Mouse (Mus musculus) neural tube, embryonic 14.5 days (tissue): ENCODE data around the gene Lipo3. TPM values are rescaled to one million over a fixed set of nuclear protein-coding genes. Genes with fewer than 3 reads are reported as not detected.
"Not testable (repeated sequence)": the region's sequence is repeated elsewhere in the genome, so short reads cannot be mapped to it uniquely, and the experiment has no call there.

Experiments used
- ATAC-seq: fragments of 200-750 bp; cut with Nextera tagmentation; 2 replicates; pipeline ENCODE4 v1.8.0; 2017; ENCODE audit warnings: low read depth, mild to moderate bottlenecking, moderate TSS enrichment, moderate library complexity
- H3K27ac ChIP-seq: fragments of 300-500 bp; sonication (generic); 2 replicates; pipeline ENCODE4 v1.5.1; 2014; ENCODE audit warnings: low read depth, mild to moderate bottlenecking, control low read depth, low read length, moderate library complexity, mixed read lengths
- H3K27me3 ChIP-seq: fragments of 300-500 bp; sonication (generic); 2 replicates; pipeline ENCODE4 v1.6.1; 2014; ENCODE audit warnings: low read length; ENCODE audit not compliant: control insufficient read depth, insufficient read depth
- H3K36me3 ChIP-seq: fragments of 300-500 bp; sonication (generic); 2 replicates; pipeline ENCODE4 v1.6.1; 2014; ENCODE audit warnings: low read length, mixed read lengths; ENCODE audit not compliant: control insufficient read depth, insufficient read depth
- H3K4me1 ChIP-seq: fragments of 300-500 bp; sonication (generic); 2 replicates; pipeline ENCODE4 v1.6.1; 2014; ENCODE audit warnings: low read length; ENCODE audit not compliant: control insufficient read depth, insufficient read depth
- H3K4me2 ChIP-seq: fragments of 300-500 bp; sonication (generic); 2 replicates; pipeline ENCODE4 v1.6.1; 2014; ENCODE audit warnings: mild to moderate bottlenecking, low read depth, low read length, control low read depth
- H3K4me3 ChIP-seq: fragments of 300-500 bp; sonication (generic); 2 replicates; pipeline ENCODE4 v1.5.1; 2014; ENCODE audit warnings: low read depth, low read length, control low read depth, mixed read lengths
- H3K9ac ChIP-seq: fragments of 300-500 bp; sonication (generic); replicated peaks from 2 replicates; pipeline ENCODE4 v1.6.1; 2014; ENCODE audit warnings: low read depth, mild to moderate bottlenecking, control low read depth, low read length, mixed read lengths
- H3K9me3 ChIP-seq: fragments of 300-500 bp; sonication (generic); 2 replicates; pipeline ENCODE4 v1.6.1; 2016; ENCODE audit warnings: low read length; ENCODE audit not compliant: control insufficient read depth
- WGBS: fragments of 180-500 bp; shearing (Covaris S2); extraction: QIAGEN DNeasy Blood & Tissue Kit; methylation state at CpG from one replicate; pipeline ENCODE4 v1.1.7; 2014; 5-methylcytosine and 5-hydroxymethylcytosine counted together
- polyA plus RNA-seq: library from polyadenylated mRNA; unstranded; fragments of >200 nt; fragmentation: Nextera tagmentation; extraction: Ambion mirVana; gene quantifications from 2 replicates; pipeline ENCODE4 v1.2.1, GENCODE M21; 2014

Gene Lipo3
- 14.9 and 15.0 TPM in 2 replicates for polyA plus RNA-seq

DNA sequence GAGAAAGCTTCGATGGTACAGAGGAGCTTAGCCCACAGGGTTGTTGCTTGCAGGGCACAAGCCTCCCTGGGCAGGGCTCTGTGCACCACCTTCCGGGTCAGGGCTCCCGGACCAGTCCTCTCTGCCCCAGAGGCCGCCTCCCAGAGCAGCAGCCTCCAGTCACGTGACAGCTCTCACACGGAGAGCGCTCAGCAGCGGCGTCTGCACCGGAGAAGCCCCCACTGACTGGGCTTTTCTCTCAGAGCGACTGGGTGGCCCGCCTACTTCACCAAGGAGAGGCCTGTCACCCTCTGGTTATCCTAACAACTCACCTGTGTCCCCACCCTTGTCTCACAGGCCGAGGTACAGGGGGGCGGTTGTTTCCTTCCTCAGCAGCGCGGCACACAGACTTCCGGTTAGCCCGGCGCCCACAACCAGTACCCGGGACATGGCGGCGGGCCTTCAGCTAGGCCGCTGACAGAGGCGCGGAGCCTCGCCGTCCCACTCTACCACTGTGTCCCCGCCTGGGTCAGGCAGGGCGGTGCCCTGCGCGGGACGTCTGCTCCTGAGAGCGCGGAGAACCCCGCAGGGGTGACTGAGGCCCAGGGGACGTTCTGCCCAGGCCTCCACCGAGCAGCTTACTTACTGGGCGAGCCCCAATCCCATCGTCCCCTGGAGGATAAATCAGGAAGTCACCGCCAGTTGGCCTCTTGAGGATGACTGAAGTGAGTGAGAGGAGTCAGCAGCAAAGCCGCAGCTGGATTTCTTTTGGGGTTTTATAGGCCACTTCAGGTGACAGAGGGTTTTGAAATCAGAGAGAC lies at the start of gene Lipo3:
Lipo3 (minus strand) TSS at position 665 of the 800 bp plus-strand sequence.
- 0 out of 2 replicates have a peak within 1 kb of the TSS, but pooled peaks have one; percentile 16 for H3K4me2 ChIP-seq
- not testable (repeated sequence) for H3K36me3 ChIP-seq, H3K27me3 ChIP-seq, H3K4me3 ChIP-seq, H3K4me1 ChIP-seq, H3K9me3 ChIP-seq, H3K9ac ChIP-seq, H3K27ac ChIP-seq
- 43% methylated on average over 12 of the region's 41 CpGs for WGBS
- peak; percentile 95 for ATAC-seq

DNA sequence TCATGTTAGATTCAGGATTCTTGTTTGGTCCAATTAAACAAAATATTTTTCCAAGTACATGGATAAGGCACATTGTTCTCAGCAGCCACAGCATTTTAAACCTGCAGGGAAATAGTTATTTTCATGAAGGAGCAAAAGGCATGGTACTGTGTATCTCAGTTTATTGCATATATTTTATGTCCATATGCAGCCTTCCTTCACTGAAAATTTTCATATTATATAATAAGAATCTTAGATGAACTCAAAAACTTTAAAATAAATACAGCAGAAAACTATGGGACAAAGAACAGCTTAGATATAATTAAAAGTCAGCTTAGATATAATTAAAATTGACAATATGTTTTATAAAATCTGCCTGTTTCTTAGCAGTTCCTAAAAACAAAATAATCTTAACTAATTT lies 25.6 kb upstream of the Lipo3 start, which contains the start of gene Lipo1:
Lipo1 (minus strand) TSS at position 101 of the 400 bp plus-strand sequence.
- H3K27ac ChIP-seq, H3K36me3 ChIP-seq, H3K4me1 ChIP-seq, H3K9ac ChIP-seq, ATAC-seq, H3K4me2 ChIP-seq, H3K4me3 ChIP-seq, H3K9me3 ChIP-seq, H3K27me3 ChIP-seq: not testable (repeated sequence)

DNA sequence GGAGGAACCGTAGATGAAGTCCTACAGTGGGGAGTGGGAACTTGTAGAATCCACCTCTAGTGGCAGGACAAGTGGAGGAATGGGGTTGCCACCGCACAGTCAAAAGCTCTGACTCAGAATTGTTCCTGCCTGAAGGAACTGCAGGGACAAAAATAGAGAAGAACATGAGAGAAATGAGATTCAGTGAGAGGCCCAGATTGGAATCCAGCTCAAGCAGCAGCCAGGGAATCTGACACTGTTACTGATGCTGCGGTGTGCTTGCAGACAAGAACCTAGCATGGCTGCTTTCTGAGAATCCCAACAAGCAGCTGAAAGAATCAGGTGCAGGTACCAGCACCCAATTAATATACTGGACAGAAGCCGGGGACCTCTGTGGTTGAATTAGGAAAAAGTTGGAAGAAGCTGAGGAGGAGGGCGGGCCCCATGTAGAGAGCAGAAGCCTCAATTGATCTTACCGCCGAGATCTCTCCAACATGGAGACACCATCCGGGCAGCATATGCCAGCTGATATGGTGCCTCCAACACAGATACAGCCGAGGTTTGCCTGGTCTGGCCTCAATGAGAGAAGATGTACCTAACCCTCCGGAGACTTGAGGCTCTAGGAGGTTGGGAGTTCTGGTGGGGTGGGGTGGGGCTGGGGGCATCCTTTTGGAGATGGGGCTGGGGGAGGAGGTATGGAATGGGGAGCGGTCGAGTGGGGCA lies 25.0 kb upstream of the Lipo3 start:
- no peaks in the 10 kb centered on the region for H3K36me3 ChIP-seq

DNA sequence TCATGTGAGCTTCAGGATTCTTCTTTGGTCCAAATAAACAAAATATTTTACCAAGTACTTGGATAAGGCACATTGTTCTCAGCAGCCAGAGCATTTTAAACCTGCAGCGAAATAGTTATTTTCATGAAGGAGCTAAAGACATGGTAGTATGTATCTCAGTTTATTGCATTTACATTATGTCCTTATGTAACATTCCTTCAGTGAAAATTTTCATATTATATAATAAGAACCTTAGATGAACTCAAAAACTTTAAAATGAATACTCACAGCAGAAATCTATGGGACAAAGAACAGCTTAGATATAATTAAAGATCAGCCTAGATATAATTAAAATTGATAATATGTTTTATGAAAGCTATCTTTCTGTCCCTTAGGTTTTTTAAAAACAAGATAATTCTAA lies 10.5 kb downstream of the Lipo3 start, which contains the start of gene Lipo2:
Lipo2 (minus strand) TSS at position 101 of the 400 bp plus-strand sequence.
- not testable (repeated sequence) for H3K9me3 ChIP-seq, H3K36me3 ChIP-seq, H3K4me2 ChIP-seq, H3K9ac ChIP-seq, H3K27me3 ChIP-seq, ATAC-seq, H3K4me3 ChIP-seq, H3K4me1 ChIP-seq, H3K27ac ChIP-seq
- WGBS = 96% methylated on average over 1 of the region's 1 CpGs

More for the DNA sequence above, 25.0 kb upstream of the Lipo3 start:
- 94% methylated on average over 12 of the region's 12 CpGs for WGBS
- no peaks in the 10 kb centered on the region for H3K9me3 ChIP-seq
- no peaks in the 10 kb centered on the region for H3K27me3 ChIP-seq
- no peak overlapping the region for H3K9ac ChIP-seq
- no peak for ATAC-seq
- H3K4me2 ChIP-seq = no peak overlapping the region
- no peak overlapping the region for H3K27ac ChIP-seq
- no peak overlapping the region for H3K4me3 ChIP-seq
- no peaks in the 10 kb centered on the region for H3K4me1 ChIP-seq

DNA sequence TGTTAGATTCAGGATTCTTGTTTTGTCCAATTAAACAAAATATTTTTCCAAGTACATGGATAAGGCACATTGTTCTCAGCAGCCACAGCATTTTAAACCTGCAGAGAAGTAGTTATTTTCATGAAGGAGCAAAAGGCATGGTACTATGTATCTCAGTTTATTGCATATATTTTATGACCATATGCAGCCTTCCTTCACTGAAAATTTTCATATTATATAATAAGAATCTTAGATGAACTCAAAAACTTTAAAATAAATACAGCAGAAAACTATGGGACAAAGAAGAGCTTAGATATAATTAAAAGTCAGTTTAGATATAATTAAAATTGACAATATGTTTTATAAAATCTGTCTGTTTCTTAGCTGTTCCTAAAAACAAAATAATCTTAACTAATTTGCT lies 136.6 kb downstream of the Lipo3 start, which contains the start of gene Gm8978:
Gm8978 (minus strand) TSS at position 101 of the 400 bp plus-strand sequence.
- not testable (repeated sequence) for H3K4me3 ChIP-seq, H3K4me1 ChIP-seq, H3K4me2 ChIP-seq, H3K36me3 ChIP-seq, H3K9ac ChIP-seq, H3K27me3 ChIP-seq, ATAC-seq, H3K9me3 ChIP-seq, H3K27ac ChIP-seq

DNA sequence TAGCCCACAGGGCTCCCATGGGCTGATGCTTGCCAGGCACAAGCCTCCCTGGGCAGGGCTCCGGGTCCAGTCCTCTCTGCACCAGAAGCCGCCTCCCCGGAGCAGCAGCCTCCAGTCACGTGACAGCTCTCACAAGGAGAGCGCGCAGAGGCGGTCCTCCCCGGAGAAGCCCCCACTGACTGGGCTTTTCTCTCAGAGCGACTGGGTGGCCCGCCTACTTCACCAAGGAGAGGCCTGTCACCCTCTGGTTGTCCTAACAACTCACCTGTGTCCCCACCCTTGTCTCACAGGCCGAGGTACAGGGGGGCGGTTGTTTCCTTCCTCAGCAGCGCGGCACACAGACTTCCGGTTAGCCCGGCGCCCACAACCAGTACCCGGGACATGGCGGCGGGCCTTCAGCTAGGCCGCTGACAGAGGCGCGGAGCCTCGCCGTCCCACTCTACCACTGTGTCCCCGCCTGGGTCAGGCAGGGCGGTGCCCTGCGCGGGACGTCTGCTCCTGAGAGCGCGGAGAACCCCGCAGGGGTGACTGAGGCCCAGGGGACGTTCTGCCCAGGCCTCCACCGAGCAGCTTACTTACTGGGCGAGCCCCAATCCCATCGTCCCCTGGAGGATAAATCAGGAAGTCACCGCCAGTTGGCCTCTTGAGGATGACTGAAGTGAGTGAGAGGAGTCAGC lies 172.0 kb downstream of the Lipo3 start:
- not testable (repeated sequence) for H3K27me3 ChIP-seq, H3K36me3 ChIP-seq, H3K9me3 ChIP-seq, H3K4me1 ChIP-seq
- WGBS = 12% methylated on average over 9 of the region's 38 CpGs
- ATAC-seq = peak; percentile 100
- H3K9ac ChIP-seq = peak overlapping the region; percentile 51; the same call in 1 of the 2 replicates
- peak overlapping the region; percentile 45 for H3K4me2 ChIP-seq
- H3K27ac ChIP-seq = peak overlapping the region; percentile 16; the same call in 1 of the 2 replicates
- H3K4me3 ChIP-seq = peak overlapping the region; percentile 36

DNA sequence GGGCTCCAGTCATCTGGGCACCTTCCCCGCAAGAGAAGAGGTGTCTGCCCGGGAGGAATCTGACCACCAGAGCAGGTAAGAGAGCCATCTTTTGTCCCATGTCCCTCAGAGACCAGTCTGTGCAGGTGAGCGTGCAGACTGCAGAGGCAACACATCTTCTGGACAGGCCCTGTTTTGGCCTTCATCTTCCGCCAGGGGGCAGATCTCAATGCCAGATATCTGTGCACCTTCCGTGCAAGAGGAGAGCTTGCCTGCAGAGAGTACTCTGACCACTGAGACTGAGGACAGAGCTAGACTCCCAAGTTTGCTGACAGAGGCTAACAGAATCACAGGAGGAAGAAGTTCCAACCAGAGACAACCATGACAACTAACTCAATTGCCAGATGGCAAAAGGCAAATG lies 193.2 kb downstream of the Lipo3 start:
- H3K4me1 ChIP-seq, H3K4me3 ChIP-seq, H3K27ac ChIP-seq, H3K27me3 ChIP-seq, H3K9me3 ChIP-seq, ATAC-seq, H3K36me3 ChIP-seq, H3K9ac ChIP-seq, H3K4me2 ChIP-seq: not testable (repeated sequence)
- whole genome bisulfite sequencing = 88% methylated on average over 5 of the region's 5 CpGs

DNA sequence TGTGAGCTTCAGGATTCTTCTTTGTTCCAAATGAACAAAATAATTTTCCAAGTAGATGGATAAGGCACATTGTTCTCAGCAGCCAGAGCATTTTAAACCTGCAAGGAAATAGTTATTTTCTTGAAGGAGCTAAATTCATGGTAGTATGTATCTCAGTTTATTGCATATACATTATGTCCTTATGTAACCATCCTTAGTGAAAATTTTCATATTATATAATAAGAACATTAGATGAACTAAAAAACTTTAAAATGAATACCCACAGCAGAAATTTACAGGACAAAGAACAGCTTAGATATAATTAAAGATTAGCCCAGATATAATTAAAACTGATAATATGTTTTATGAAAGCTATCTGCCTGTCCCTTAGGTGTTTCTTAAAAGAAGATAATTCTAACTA lies 244.1 kb downstream of the Lipo3 start, which contains the start of gene Lipo4:
Lipo4 (minus strand) TSS at position 101 of the 400 bp plus-strand sequence.
- Histone ChIP-seq H3K4me2 (no peak within 1 kb of the TSS), H3K9ac (no peak within 1 kb of the TSS), H3K27ac (no peak within 1 kb of the TSS), H3K4me1 (no peaks in the 10 kb centered on the region), H3K27me3 (no peaks in the 10 kb centered on the region), H3K4me3 (no peak within 1 kb of the TSS), H3K9me3 (no peaks in the 10 kb centered on the region), H3K36me3 (no peaks in the 10 kb centered on the region)
- no peak for ATAC-seq
